Mouse (Mus musculus): ENCODE data around the gene Vmn2r3. TPM values are rescaled to one million over a fixed set of nuclear protein-coding genes. Genes with fewer than 3 reads are reported as not detected.
"Not testable (repeated sequence)": the region's sequence is repeated elsewhere in the genome, so short reads cannot be mapped to it uniquely, and the experiment has no call there.

The Vmn2r3 gene
- not detected in 2 replicates for polyA plus RNA-seq (2016; fragmentation: Nextera tagmentation; extraction: Ambion mirVana)

GRCm38 (mm10) chr3:64289609-64290008 lies at the start of gene Vmn2r3:
Gene Vmn2r3, minus strand, starts transcription at chr3:64289709.
- no peaks in the 10 kb centered on the region for H3K36me3 ChIP-seq (replicated peaks)
- no peak for ATAC-seq (ENCODE audit: low FRiP score)
- H3K4me2 ChIP-seq, result no peak within 1 kb of the TSS
- no peak within 1 kb of the TSS for H3K4me3 ChIP-seq (replicated peaks)
- H3K9me3 ChIP-seq, result no peaks in the 10 kb centered on the region
- H3K27ac ChIP-seq, result no peak within 1 kb of the TSS
- no peaks in the 10 kb centered on the region for H3K27me3 ChIP-seq
- H3K4me1 ChIP-seq, result no peaks in the 10 kb centered on the region
- 69% methylated on average over 1 of the region's 1 CpGs for WGBS
- H3K9ac ChIP-seq, result no peak within 1 kb of the TSS

GRCm38 (mm10) chr3:64332548-64332947 lies 43.0 kb upstream of the Vmn2r3 start:
- Histone ChIP-seq H3K36me3 (replicated peaks) (no peaks in the 10 kb centered on the region), H3K4me2 (no peak overlapping the region), H3K9me3 (no peaks in the 10 kb centered on the region), H3K9ac (no peak overlapping the region), H3K4me3 (replicated peaks) (no peak overlapping the region), H3K4me1 (no peaks in the 10 kb centered on the region), H3K27me3 (no peaks in the 10 kb centered on the region), H3K27ac (no peak overlapping the region)
- no peak for ATAC-seq (ENCODE audit: low FRiP score)
- 47% methylated on average over 1 of the region's 1 CpGs for WGBS

GRCm38 (mm10) chr3:64321824-64322223 lies 32.3 kb upstream of the Vmn2r3 start:
- H3K36me3 ChIP-seq (replicated peaks), result no peaks in the 10 kb centered on the region
- H3K4me2 ChIP-seq, result no peak overlapping the region
- H3K9me3 ChIP-seq, result no peaks in the 10 kb centered on the region
- no peaks in the 10 kb centered on the region for H3K27me3 ChIP-seq
- WGBS, result 36% methylated on average over 2 of the region's 2 CpGs
- H3K4me1 ChIP-seq, result no peaks in the 10 kb centered on the region
- ATAC-seq (ENCODE audit: low FRiP score), result peak; percentile 65; the same call in 1 of the 2 replicates
- H3K27ac ChIP-seq, result no peak overlapping the region
- H3K4me3 ChIP-seq (replicated peaks), result no peak overlapping the region
- no peak overlapping the region for H3K9ac ChIP-seq

- Histone ChIP-seq H3K4me2 (no peak overlapping the region), H3K4me1 (no peaks in the 10 kb centered on the region), H3K27ac (no peak overlapping the region), H3K9me3 (no peaks in the 10 kb centered on the region), H3K36me3 (replicated peaks) (no peaks in the 10 kb centered on the region), H3K4me3 (replicated peaks) (no peak overlapping the region), H3K27me3 (no peaks in the 10 kb centered on the region), H3K9ac (no peak overlapping the region)
- ATAC-seq (ENCODE audit: low FRiP score), result no peak
Observed at GRCm38 (mm10) chr3:64306799-64307198, 17.3 kb upstream of the Vmn2r3 start.

DNA sequence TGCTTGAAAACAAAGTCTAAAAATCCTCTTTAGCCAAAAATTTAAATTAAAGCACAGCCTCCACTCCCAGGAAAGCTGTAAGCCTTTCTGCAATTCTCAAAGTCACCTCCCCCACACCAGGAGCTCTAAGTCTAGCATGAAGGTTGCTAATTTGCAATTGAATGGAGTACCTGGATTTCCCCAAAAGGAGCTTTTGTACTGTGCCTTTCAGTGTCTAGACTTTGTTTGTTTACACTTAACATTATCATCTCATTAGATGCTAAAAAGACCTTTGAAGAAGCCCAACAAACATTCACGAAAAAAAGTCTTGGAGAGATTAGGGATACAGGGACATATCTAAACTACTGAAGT lies 23.8 kb downstream of the Vmn2r3 start:
- no peaks in the 10 kb centered on the region for H3K9me3 ChIP-seq
- no peak overlapping the region for H3K9ac ChIP-seq
- no peaks in the 10 kb centered on the region for H3K4me1 ChIP-seq
- no peak for ATAC-seq (ENCODE audit: low FRiP score)
- no peak overlapping the region for H3K27ac ChIP-seq
- H3K36me3 ChIP-seq (replicated peaks), result no peaks in the 10 kb centered on the region
- 3% methylated on average over 1 of the region's 1 CpGs for WGBS
- H3K4me3 ChIP-seq (replicated peaks), result no peak overlapping the region
- no peaks in the 10 kb centered on the region for H3K27me3 ChIP-seq
- H3K4me2 ChIP-seq, result no peak overlapping the region

DNA sequence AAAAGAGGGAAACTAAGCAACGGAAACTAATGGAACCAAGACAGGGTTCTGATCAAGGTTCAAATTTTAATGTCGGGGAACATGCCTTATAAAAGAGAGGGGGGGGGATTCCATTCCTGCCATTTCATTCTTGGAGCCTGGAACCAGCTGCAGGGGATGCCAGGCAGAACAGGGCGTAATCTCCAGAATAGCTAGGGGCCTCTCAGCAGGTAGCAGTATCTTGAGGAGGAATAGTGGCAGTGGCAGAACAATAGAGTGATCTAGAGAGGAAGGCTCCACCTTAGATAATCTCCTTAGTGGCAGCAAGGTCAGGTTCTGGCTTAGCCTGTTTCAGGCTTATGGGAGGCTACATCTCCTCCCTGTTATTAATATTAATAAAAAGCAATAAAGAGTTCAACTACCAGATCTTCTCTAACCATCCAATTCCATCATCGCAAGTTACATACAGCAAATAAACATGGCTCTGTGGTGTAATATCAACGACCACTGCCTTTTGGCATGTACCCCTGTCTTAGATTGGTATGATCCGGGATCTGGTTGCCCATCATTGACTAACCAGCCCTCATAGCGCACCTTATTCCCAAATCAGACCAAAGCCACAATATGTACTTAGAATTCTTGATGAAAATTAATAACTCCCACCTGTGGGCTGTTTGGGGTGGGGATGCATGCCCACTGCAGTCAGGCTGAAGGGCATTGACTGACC lies 24.3 kb downstream of the Vmn2r3 start:
- WGBS, result 14% methylated on average over 7 of the region's 7 CpGs
- not testable (repeated sequence) for H3K9me3 ChIP-seq; ATAC-seq (ENCODE audit: low FRiP score)

GRCm38 (mm10) chr3:64259582-64259981 lies 29.9 kb downstream of the Vmn2r3 start:
- WGBS, result 92% methylated on average over 3 of the region's 3 CpGs
- H3K27ac ChIP-seq, result no peak overlapping the region
- no peak overlapping the region for H3K9ac ChIP-seq
- ATAC-seq (ENCODE audit: low FRiP score), result no peak
- H3K36me3 ChIP-seq (replicated peaks), result no peaks in the 10 kb centered on the region
- H3K9me3 ChIP-seq, result no peaks in the 10 kb centered on the region
- H3K4me3 ChIP-seq (replicated peaks), result no peak overlapping the region
- H3K4me2 ChIP-seq, result no peak overlapping the region
- H3K27me3 ChIP-seq, result no peaks in the 10 kb centered on the region
- H3K4me1 ChIP-seq, result no peaks in the 10 kb centered on the region

More for the DNA sequence above, 24.3 kb downstream of the Vmn2r3 start:
- H3K9ac ChIP-seq; H3K27me3 ChIP-seq; H3K27ac ChIP-seq; H3K4me1 ChIP-seq; H3K4me3 ChIP-seq (replicated peaks); H3K36me3 ChIP-seq (replicated peaks); H3K4me2 ChIP-seq: not testable (repeated sequence)

GRCm38 (mm10) chr3:64251646-64252045 lies 37.9 kb downstream of the Vmn2r3 start:
- no peak overlapping the region for H3K9ac ChIP-seq
- no peaks in the 10 kb centered on the region for H3K9me3 ChIP-seq
- H3K36me3 ChIP-seq (replicated peaks), result no peaks in the 10 kb centered on the region
- H3K27ac ChIP-seq, result no peak overlapping the region
- no peak for ATAC-seq (ENCODE audit: low FRiP score)
- H3K4me3 ChIP-seq (replicated peaks), result no peak overlapping the region
- WGBS, result 88% methylated on average over 5 of the region's 5 CpGs
- no peak overlapping the region for H3K4me2 ChIP-seq
- H3K4me1 ChIP-seq, result no peaks in the 10 kb centered on the region
- no peaks in the 10 kb centered on the region for H3K27me3 ChIP-seq

GRCm38 (mm10) chr3:64250461-64250860 lies 39.0 kb downstream of the Vmn2r3 start:
- H3K9me3 ChIP-seq; ATAC-seq (ENCODE audit: low FRiP score); H3K27me3 ChIP-seq; H3K36me3 ChIP-seq (replicated peaks); H3K4me3 ChIP-seq (replicated peaks); H3K27ac ChIP-seq; H3K9ac ChIP-seq; H3K4me2 ChIP-seq; H3K4me1 ChIP-seq: not testable (repeated sequence)
- WGBS, result 90% methylated on average over 6 of the region's 6 CpGs

DNA sequence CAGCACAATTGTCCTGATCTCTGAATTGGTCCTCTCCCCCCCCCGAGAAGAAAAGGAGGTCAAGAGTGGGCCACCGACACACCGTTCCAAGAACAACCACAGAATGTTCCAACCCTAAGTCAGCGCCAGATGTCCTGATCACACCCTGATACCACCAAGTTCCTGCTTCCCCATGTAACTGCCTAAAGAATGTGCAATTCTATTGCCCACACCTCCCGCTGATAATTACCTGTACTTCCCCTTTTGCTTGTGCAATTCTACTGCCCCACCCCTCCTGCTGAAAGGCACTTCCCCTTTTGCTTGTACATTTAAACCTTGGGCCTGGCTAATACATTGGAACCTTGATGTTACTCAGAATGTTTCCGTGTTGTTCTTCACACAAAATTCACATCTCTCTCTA lies 54.0 kb downstream of the Vmn2r3 start:
- not testable (repeated sequence) for H3K9ac ChIP-seq; H3K27ac ChIP-seq; H3K4me2 ChIP-seq; ATAC-seq (ENCODE audit: low FRiP score); H3K4me1 ChIP-seq; H3K36me3 ChIP-seq (replicated peaks); H3K27me3 ChIP-seq; H3K4me3 ChIP-seq (replicated peaks); H3K9me3 ChIP-seq
- 92% methylated on average over 6 of the region's 6 CpGs for WGBS

- H3K27ac ChIP-seq; H3K4me1 ChIP-seq; H3K9ac ChIP-seq; H3K4me2 ChIP-seq; H3K4me3 ChIP-seq (replicated peaks); ATAC-seq (ENCODE audit: low FRiP score); H3K9me3 ChIP-seq; H3K27me3 ChIP-seq; H3K36me3 ChIP-seq (replicated peaks): not testable (repeated sequence)
- WGBS, result 89% methylated on average over 10 of the region's 12 CpGs
Observed at GRCm38 (mm10) chr3:64233655-64234054, 55.9 kb downstream of the Vmn2r3 start.

- Histone ChIP-seq H3K27ac (no peak overlapping the region), H3K27me3 (no peaks in the 10 kb centered on the region), H3K4me3 (replicated peaks) (no peak overlapping the region), H3K4me2 (no peak overlapping the region), H3K4me1 (no peaks in the 10 kb centered on the region), H3K9me3 (no peaks in the 10 kb centered on the region), H3K36me3 (replicated peaks) (no peaks in the 10 kb centered on the region), H3K9ac (no peak overlapping the region)
- 57% methylated on average over 2 of the region's 2 CpGs for WGBS
- no peak for ATAC-seq (ENCODE audit: low FRiP score)
Observed at GRCm38 (mm10) chr3:64227243-64227642, 62.3 kb downstream of the Vmn2r3 start.
